Mouse (Mus musculus): ENCODE measurements at regions not wholly inside any gene's neighbourhood (a gene's known extent, or its start where the extent isn't known, plus 50 kb on each side); places are given as distances from the start of the nearest gene placed in this dataset.

DNA sequence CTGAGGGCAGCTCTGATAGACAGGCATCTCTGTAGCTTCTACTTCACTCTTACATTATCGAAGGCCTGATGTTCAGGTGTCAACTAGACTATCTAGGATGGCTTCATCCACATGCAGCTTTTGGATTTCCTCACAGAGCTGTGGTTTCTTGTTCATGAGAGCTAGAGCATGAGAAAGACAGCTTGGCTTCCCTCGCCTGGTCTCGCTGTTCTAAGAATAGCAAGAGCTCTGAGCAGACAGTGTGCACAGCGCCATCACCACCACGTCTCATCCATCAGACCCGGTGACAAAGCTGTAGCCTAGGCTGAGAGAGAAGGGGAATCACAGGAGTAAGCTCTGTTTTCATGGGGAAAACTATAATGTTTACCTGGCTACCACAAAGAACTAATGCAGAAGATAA, 220.1 kb upstream of the N6amt1 start:
- no peak for TF ChIP-seq CTCF (IDR thresholded peaks at IDR 0.05; ENCODE audit: insufficient read depth, low read length)
- TF ChIP-seq POLR2A (IDR thresholded peaks at IDR 0.05; ENCODE audit: borderline replicate concordance, extremely low read depth, low read depth, low read length), result no peak

Data from lung, adult 2 months (tissue).